Mouse (Mus musculus) mesoderm, embryonic 11.5 days (tissue): ENCODE data around the gene Tango2.
A peak's percentile ranks its signal among the peaks of the same experiment; 100 is the strongest.

ENCODE experiments used
- DNase-seq: peaks from one replicate; pipeline ENCODE4 v3.0.0-alpha.2; 2012; ENCODE audit warnings: low read depth, low spot score

Tango2 gene

GRCm38 (mm10) chr16:18253866-18254265 is 94.0 kb downstream of the Tango2 start:
- DNase-seq = no peak

- no peak for DNase-seq
These were observed 95.2 kb downstream of the Tango2 start for GRCm38 (mm10) chr16:18252736-18253135.

GRCm38 (mm10) chr16:18250828-18251790 is 96.8 kb downstream of the Tango2 start:
- peak; percentile 30 for DNase-seq
